Mouse (Mus musculus): ENCODE results near the gene Agpat3. TPM values are rescaled to one million over a fixed set of nuclear protein-coding genes. Genes with fewer than 3 reads are reported as not detected.

Gene Agpat3
- 30.7 TPM for polyA plus RNA-seq (2014; fragmentation: Illumina TruSeq; extraction: RNeasy Lipid Tissue Mini Kit (QIAGEN cat#74804))

GRCm38 (mm10) chr10:78351887-78352665, at the start of gene Agpat3:
TSS of gene Agpat3 (minus strand) at chr10:78352489.

GRCm38 (mm10) chr10:78244438-78245224, 107.7 kb downstream of the Agpat3 start, which contains the start of gene Trappc10:
TSS of gene Trappc10 (minus strand) at chr10:78244641.

Other genes with a start within 250 kb of the Agpat3 start
- 21.2 TPM for gene D10Jhu81e, start 182.7 kb downstream of the Agpat3 start, polyA plus RNA-seq (2014; fragmentation: Illumina TruSeq; extraction: RNeasy Lipid Tissue Mini Kit (QIAGEN cat#74804))
- 6.0 TPM for gene Pwp2, start 167.3 kb downstream of the Agpat3 start, polyA plus RNA-seq (2014; fragmentation: Illumina TruSeq; extraction: RNeasy Lipid Tissue Mini Kit (QIAGEN cat#74804))
- gene Trappc10, start 107.8 kb downstream of the Agpat3 start, polyA plus RNA-seq (2014; fragmentation: Illumina TruSeq; extraction: RNeasy Lipid Tissue Mini Kit (QIAGEN cat#74804)) = 10.7 TPM
- 35.8 TPM for gene Rrp1, start 60.6 kb upstream of the Agpat3 start, polyA plus RNA-seq (2014; fragmentation: Illumina TruSeq; extraction: RNeasy Lipid Tissue Mini Kit (QIAGEN cat#74804))
- gene Cstb, start 73.2 kb upstream of the Agpat3 start, polyA plus RNA-seq (2014; fragmentation: Illumina TruSeq; extraction: RNeasy Lipid Tissue Mini Kit (QIAGEN cat#74804)) = 50.0 TPM
- gene Pdxk, start 112.5 kb upstream of the Agpat3 start, polyA plus RNA-seq (2014; fragmentation: Illumina TruSeq; extraction: RNeasy Lipid Tissue Mini Kit (QIAGEN cat#74804)) = 12.0 TPM
- not detected for gene Olfr1358, start 164.9 kb upstream of the Agpat3 start, polyA plus RNA-seq (2014; fragmentation: Illumina TruSeq; extraction: RNeasy Lipid Tissue Mini Kit (QIAGEN cat#74804))
- gene Ilvbl, start 221.9 kb upstream of the Agpat3 start, polyA plus RNA-seq (2014; fragmentation: Illumina TruSeq; extraction: RNeasy Lipid Tissue Mini Kit (QIAGEN cat#74804)) = 3.4 TPM
- 12.0 TPM for gene Syde1, start 239.5 kb upstream of the Agpat3 start, polyA plus RNA-seq (2014; fragmentation: Illumina TruSeq; extraction: RNeasy Lipid Tissue Mini Kit (QIAGEN cat#74804))

Data from ovary, adult 10 weeks (tissue).